Mouse (Mus musculus) E14TG2a.4 (cell line): ENCODE measurements around the gene Rbfox1.

Source experiments
- H3K27me3 ChIP-seq: 2 replicates; pipeline ENCODE4 v1.6.1; 2014; ENCODE audit warnings: low read length, control low read depth; ENCODE audit not compliant: insufficient read depth
- H3K36me3 ChIP-seq: 2 replicates; pipeline ENCODE4 v1.6.1; 2014; ENCODE audit warnings: low read length, control low read depth; ENCODE audit not compliant: insufficient read depth
- H3K4me1 ChIP-seq: replicated peaks from 2 replicates; pipeline ENCODE4 v1.6.1; 2014; ENCODE audit warnings: low read depth, low read length, control low read depth
- H3K4me3 ChIP-seq: replicated peaks from 2 replicates; pipeline ENCODE4 v1.5.1; 2014; ENCODE audit warnings: mild to moderate bottlenecking, low read length
- H3K9me3 ChIP-seq: 2 replicates; pipeline ENCODE4 v1.6.1; 2014; ENCODE audit warnings: low read length, control low read depth
- CTCF ChIP-seq: conservative IDR thresholded peaks from 2 replicates; pipeline ENCODE4 v1.5.1; 2014; ENCODE audit warnings: low read length
- NANOG ChIP-seq: IDR thresholded peaks from 2 replicates; pipeline ENCODE4 v1.6.1; 2014; ENCODE audit warnings: borderline replicate concordance, low read length, mixed read lengths
- POU5F1 ChIP-seq: IDR thresholded peaks from 2 replicates; pipeline ENCODE4 v1.6.1; 2014; ENCODE audit warnings: low read length, borderline replicate concordance

Rbfox1 gene

GRCm38 (mm10) chr16:7257366-7257765 is 1372.2 kb downstream of the Rbfox1 start:
- no peaks in the 10 kb centered on the region for H3K4me1 ChIP-seq
- H3K27me3 ChIP-seq = no peaks in the 10 kb centered on the region
- no peaks in the 10 kb centered on the region for H3K36me3 ChIP-seq
- H3K9me3 ChIP-seq = no peaks in the 10 kb centered on the region
- H3K4me3 ChIP-seq = no peak overlapping the region
- TF ChIP-seq NANOG = no peak
- TF ChIP-seq CTCF = no peak
- no peak for TF ChIP-seq POU5F1

- no peaks in the 10 kb centered on the region for H3K27me3 ChIP-seq
- no peaks in the 10 kb centered on the region for H3K36me3 ChIP-seq
- no peak for TF ChIP-seq NANOG
- no peak for TF ChIP-seq CTCF
- no peak for TF ChIP-seq POU5F1
- no peak overlapping the region for H3K4me3 ChIP-seq
- H3K4me1 ChIP-seq = no peaks in the 10 kb centered on the region
- H3K9me3 ChIP-seq = no peaks in the 10 kb centered on the region
These were observed 1378.1 kb downstream of the Rbfox1 start for GRCm38 (mm10) chr16:7263261-7263660.

- Histone ChIP-seq H3K27me3 (no peaks in the 10 kb centered on the region), H3K4me1 (no peaks in the 10 kb centered on the region), H3K9me3 (no peaks in the 10 kb centered on the region), H3K4me3 (no peak overlapping the region), H3K36me3 (no peaks in the 10 kb centered on the region)
- TF ChIP-seq CTCF (no peak), POU5F1 (no peak), NANOG (no peak)
These were observed 1380.6 kb downstream of the Rbfox1 start for GRCm38 (mm10) chr16:7265715-7266114.

GRCm38 (mm10) chr16:7275501-7275900 is 1390.3 kb downstream of the Rbfox1 start:
- Histone ChIP-seq H3K27me3 (no peaks in the 10 kb centered on the region), H3K4me3 (no peak overlapping the region), H3K36me3 (no peaks in the 10 kb centered on the region), H3K9me3 (no peaks in the 10 kb centered on the region), H3K4me1 (peaks cover 4% of the 10 kb centered on the region; the same call in 1 of the 2 replicates)
- TF ChIP-seq POU5F1 (no peak), CTCF (no peak), NANOG (no peak)

- TF ChIP-seq NANOG (no peak), POU5F1 (no peak), CTCF (peak; percentile 78)
- Histone ChIP-seq H3K9me3 (no peaks in the 10 kb centered on the region), H3K27me3 (no peaks in the 10 kb centered on the region)
These were observed 1390.7 kb downstream of the Rbfox1 start for GRCm38 (mm10) chr16:7275901-7276300.

GRCm38 (mm10) chr16:7279544-7279943 is 1394.4 kb downstream of the Rbfox1 start:
- TF ChIP-seq POU5F1 = no peak
- TF ChIP-seq NANOG = 0 out of 2 replicates have a peak, but pooled peaks have one; percentile 7
- Histone ChIP-seq H3K4me3 (no peak overlapping the region), H3K9me3 (no peaks in the 10 kb centered on the region), H3K4me1 (peaks cover 4% of the 10 kb centered on the region; the same call in 1 of the 2 replicates), H3K27me3 (no peaks in the 10 kb centered on the region), H3K36me3 (no peaks in the 10 kb centered on the region)

More at GRCm38 (mm10) chr16:7275901-7276300, 1390.7 kb downstream of the Rbfox1 start:
- Histone ChIP-seq H3K4me1 (peaks cover 4% of the 10 kb centered on the region; the same call in 1 of the 2 replicates), H3K4me3 (no peak overlapping the region), H3K36me3 (no peaks in the 10 kb centered on the region)

GRCm38 (mm10) chr16:7282257-7282656 is 1397.1 kb downstream of the Rbfox1 start:
- Histone ChIP-seq H3K27me3 (no peaks in the 10 kb centered on the region), H3K9me3 (no peaks in the 10 kb centered on the region), H3K36me3 (no peaks in the 10 kb centered on the region), H3K4me3 (no peak overlapping the region), H3K4me1 (peaks cover 4% of the 10 kb centered on the region; the same call in 1 of the 2 replicates)
- no peak for TF ChIP-seq NANOG
- TF ChIP-seq CTCF = no peak
- no peak for TF ChIP-seq POU5F1

GRCm38 (mm10) chr16:7292985-7293805 is 1408.0 kb downstream of the Rbfox1 start:
- TF ChIP-seq NANOG (no peak), POU5F1 (no peak), CTCF (no peak)
- H3K4me3 ChIP-seq = no peak overlapping the region

More at GRCm38 (mm10) chr16:7292985-7293805, 1408.0 kb downstream of the Rbfox1 start:
- H3K9me3 ChIP-seq = peaks cover 7% of the 10 kb centered on the region
- H3K4me1 ChIP-seq = no peaks in the 10 kb centered on the region
- H3K27me3 ChIP-seq = no peaks in the 10 kb centered on the region
- no peaks in the 10 kb centered on the region for H3K36me3 ChIP-seq
